Mouse (Mus musculus) forebrain, embryonic 12.5 days (tissue): ENCODE measurements around the gene Exosc7. TPM values are rescaled to one million over a fixed set of nuclear protein-coding genes. Genes with fewer than 3 reads are reported as not detected.
A peak's percentile ranks its signal among the peaks of the same experiment; 100 is the strongest.

Source experiments
- ATAC-seq: fragments of 200-750 bp; cut with Nextera tagmentation; 2 replicates; pipeline ENCODE4 v1.8.0; 2017; ENCODE audit warnings: moderate TSS enrichment; ENCODE audit not compliant: low FRiP score
- H3K27ac ChIP-seq: fragments of 300-500 bp; sonication (generic); 2 replicates; pipeline ENCODE4 v1.5.1; 2016; ENCODE audit warnings: mild to moderate bottlenecking
- H3K27me3 ChIP-seq: fragments of 300-500 bp; sonication (generic); 2 replicates; pipeline ENCODE4 v1.6.1; 2016; ENCODE audit warnings: mild to moderate bottlenecking
- H3K36me3 ChIP-seq: fragments of 300-500 bp; sonication (generic); replicated peaks from 2 replicates; pipeline ENCODE4 v1.6.1; 2016; ENCODE audit warnings: mild to moderate bottlenecking
- H3K4me1 ChIP-seq: fragments of 300-500 bp; sonication (generic); 2 replicates; pipeline ENCODE4 v1.6.1; 2016
- H3K4me2 ChIP-seq: fragments of 300-500 bp; sonication (generic); 2 replicates; pipeline ENCODE4 v1.6.1; 2016; ENCODE audit warnings: mild to moderate bottlenecking, moderate library complexity
- H3K4me3 ChIP-seq: fragments of 300-500 bp; sonication (generic); replicated peaks from 2 replicates; pipeline ENCODE4 v1.5.1; 2016; ENCODE audit warnings: mild to moderate bottlenecking
- H3K9ac ChIP-seq: fragments of 300-500 bp; sonication (generic); 2 replicates; pipeline ENCODE4 v1.6.1; 2016; ENCODE audit warnings: mild to moderate bottlenecking
- H3K9me3 ChIP-seq: fragments of 300-500 bp; sonication (generic); 2 replicates; pipeline ENCODE4 v1.6.1; 2016
- WGBS: fragments of 180-500 bp; shearing (Covaris S2); methylation state at CpG from one replicate; pipeline ENCODE4 v1.1.7; 2016; 5-methylcytosine and 5-hydroxymethylcytosine counted together
- polyA plus RNA-seq: library from polyadenylated mRNA; unstranded; fragments of >200 nt; fragmentation: Nextera tagmentation; extraction: Ambion mirVana; gene quantifications from 2 replicates; pipeline ENCODE4 v1.2.1, GENCODE M21; 2016

Exosc7 gene
- 111 and 116 TPM in 2 replicates for polyA plus RNA-seq

DNA sequence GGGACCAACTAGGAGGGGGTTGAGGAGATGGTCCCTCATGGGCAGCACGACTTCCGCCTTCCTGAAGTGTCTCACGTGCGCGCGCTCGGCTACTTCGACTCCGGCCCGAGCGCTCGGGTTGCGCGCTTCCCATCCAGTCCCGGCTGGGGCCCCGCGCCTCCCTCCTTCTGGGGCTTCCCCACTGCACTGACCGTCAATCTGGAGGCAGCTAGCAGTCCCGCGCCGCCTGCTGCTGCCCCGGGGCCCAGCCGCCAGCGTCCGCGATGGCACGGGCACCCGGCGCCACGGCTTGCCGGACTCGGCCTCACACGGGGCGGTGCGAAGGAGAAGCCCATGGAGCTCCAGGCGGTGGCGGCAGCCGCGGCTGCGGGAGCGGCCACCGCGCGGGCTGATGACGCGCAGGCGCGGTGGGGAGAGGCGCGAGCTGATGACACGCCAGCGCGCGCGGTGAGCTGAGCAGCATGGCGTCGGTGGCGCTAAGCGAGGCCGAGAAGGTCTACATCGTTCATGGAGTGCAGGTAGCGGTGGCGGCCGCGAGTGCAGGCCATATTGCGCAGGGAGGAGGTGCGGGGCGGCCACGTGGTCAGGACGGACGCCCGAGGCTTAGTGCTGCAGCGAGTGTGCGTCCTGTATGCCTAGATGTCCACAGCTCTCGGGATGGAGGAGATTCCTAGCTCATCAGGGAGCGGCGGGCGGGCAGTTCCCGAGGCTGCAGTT lies at the start of gene Exosc7, which contains the start of gene Zdhhc3:
TSS of gene Exosc7 (plus strand) at position 411 of the 717 bp plus-strand sequence.
TSS of gene Zdhhc3 (minus strand) at position 401 of the 717 bp plus-strand sequence.
- Histone ChIP-seq H3K9ac (peak within 1 kb of the TSS; percentile 96), H3K4me1 (peaks cover 20% of the 10 kb centered on the region), H3K27me3 (no peaks in the 10 kb centered on the region), H3K4me2 (peak within 1 kb of the TSS; percentile 92), H3K27ac (peak within 1 kb of the TSS; percentile 96), H3K9me3 (no peaks in the 10 kb centered on the region), H3K36me3 (peaks cover 7% of the 10 kb centered on the region), H3K4me3 (peak within 1 kb of the TSS; percentile 93)
- WGBS, result under 1% methylated on average over 77 of the region's 79 CpGs
- peak; percentile 96 for ATAC-seq

DNA sequence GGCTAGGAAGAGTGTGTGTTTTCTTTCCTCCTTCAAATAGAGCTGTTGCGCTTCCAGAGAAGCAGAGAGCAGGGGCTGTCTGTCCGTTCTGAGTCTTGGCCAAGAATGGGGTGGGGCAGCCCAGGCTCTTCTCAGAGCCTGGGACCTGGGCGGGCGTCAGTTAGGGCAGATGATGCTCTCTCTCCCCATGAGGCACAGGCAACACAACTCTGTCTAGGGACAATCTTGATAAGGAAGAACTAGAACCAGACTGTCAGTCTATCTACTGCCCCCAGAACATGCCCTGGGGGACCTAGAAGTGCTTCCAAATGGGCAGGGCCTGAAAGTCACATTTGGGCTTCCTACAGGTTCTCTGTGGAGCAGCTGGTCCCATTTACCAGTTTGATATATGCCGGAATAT lies 33.9 kb upstream of the Exosc7 start:
- no peak for ATAC-seq
- Histone ChIP-seq H3K4me3 (no peak overlapping the region), H3K4me1 (no peaks in the 10 kb centered on the region), H3K9ac (no peak overlapping the region), H3K9me3 (no peaks in the 10 kb centered on the region), H3K36me3 (peaks cover 91% of the 10 kb centered on the region), H3K27ac (no peak overlapping the region), H3K27me3 (no peaks in the 10 kb centered on the region), H3K4me2 (no peak overlapping the region)
- 93% methylated on average over 5 of the region's 5 CpGs for WGBS

DNA sequence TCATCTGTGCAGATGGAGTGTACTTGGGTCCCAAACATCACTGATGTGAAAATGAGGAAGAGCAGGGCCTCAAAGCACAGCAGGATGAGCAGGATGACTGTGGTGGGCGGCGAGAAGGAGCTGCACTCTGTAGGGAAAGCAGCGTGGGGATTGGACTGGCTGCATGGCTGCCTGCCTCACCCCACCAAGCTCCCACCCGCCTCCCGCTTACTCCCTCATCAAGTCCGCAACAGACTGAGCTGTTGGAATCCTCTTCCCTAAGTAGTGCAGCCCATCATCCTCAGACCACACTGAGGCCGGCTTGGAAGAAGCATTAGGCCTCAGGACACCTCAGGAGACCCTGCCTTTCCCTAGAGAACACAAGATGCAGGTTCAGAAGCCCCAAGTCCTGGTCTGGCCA lies 32.7 kb upstream of the Exosc7 start:
- H3K4me1 ChIP-seq, result no peaks in the 10 kb centered on the region
- no peak overlapping the region for H3K4me3 ChIP-seq
- no peak overlapping the region for H3K4me2 ChIP-seq
- WGBS, result 86% methylated on average over 7 of the region's 7 CpGs
- H3K9ac ChIP-seq, result no peak overlapping the region
- no peak for ATAC-seq
- no peaks in the 10 kb centered on the region for H3K9me3 ChIP-seq
- no peak overlapping the region for H3K27ac ChIP-seq
- H3K27me3 ChIP-seq, result no peaks in the 10 kb centered on the region
- H3K36me3 ChIP-seq, result peaks cover 92% of the 10 kb centered on the region

DNA sequence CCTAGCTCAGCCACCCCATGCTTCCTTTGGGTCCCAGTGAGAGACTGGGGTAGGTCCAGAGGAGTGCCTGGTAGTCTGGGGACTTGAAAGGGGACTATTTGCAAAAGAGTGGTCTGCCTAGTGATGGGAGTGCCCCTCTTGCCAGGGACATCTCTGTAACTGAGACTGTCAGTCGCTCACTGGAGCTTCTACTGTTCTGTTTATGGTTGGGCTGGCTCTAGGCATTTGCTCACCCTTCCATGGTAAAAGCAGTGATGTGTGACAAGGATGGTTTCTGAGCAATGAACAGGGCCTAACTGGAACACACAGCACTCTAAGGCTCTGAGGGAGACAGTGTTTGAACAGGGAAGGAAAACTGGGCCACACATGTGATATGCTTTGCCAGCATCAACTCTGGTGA lies 32.2 kb upstream of the Exosc7 start:
- H3K9ac ChIP-seq, result no peak overlapping the region
- H3K4me1 ChIP-seq, result no peaks in the 10 kb centered on the region
- H3K4me2 ChIP-seq, result no peak overlapping the region
- no peak overlapping the region for H3K27ac ChIP-seq
- WGBS, result 83% methylated on average over 1 of the region's 1 CpGs
- no peak overlapping the region for H3K4me3 ChIP-seq
- no peaks in the 10 kb centered on the region for H3K9me3 ChIP-seq
- ATAC-seq, result no peak
- H3K36me3 ChIP-seq, result peaks cover 92% of the 10 kb centered on the region
- H3K27me3 ChIP-seq, result no peaks in the 10 kb centered on the region

DNA sequence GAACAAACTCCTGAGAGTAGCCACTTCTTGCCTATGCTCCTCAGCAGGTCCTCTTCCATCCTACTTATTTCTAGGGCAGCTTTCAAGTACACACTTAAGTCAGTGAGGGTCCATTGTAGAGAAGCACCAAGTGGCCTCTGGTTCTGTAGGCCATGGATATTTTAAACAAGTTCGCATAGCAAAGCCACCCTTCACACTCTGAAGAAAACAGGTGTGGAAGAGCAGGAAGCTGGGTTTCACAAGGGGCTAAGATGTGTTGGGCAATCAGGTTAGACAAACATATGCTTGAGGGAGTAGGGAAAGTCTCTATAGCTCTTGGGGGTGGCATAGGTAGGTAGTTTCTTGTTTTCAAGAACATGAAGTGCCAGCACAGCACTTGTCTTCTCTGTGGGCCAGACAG lies 27.6 kb upstream of the Exosc7 start:
- ATAC-seq, result no peak
- Histone ChIP-seq H3K9me3 (no peaks in the 10 kb centered on the region), H3K27ac (no peak overlapping the region), H3K27me3 (no peaks in the 10 kb centered on the region), H3K36me3 (peaks cover 93% of the 10 kb centered on the region), H3K4me2 (no peak overlapping the region), H3K9ac (no peak overlapping the region), H3K4me3 (no peak overlapping the region), H3K4me1 (no peaks in the 10 kb centered on the region)
- WGBS, result 86% methylated on average over 1 of the region's 1 CpGs

DNA sequence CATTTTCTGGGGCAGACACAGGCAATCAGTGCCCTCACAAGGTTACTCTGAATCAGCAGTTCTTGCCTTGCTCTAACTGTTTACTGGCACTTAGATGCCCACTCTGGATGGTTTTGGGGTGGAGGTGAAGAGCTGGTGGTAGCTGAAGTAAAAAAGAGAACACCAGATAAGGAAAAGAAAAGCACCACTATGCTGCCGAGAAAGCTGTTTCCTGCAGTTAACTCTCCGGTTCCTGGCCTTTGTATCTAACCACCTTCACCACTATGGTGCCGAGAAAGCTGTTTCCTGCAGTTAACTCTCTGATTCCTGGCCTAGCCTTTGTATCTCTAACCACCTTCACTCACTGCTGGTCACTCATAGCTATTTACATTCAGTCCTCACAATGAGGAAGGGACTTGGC lies 25.5 kb upstream of the Exosc7 start:
- no peaks in the 10 kb centered on the region for H3K9me3 ChIP-seq
- WGBS, result 85% methylated on average over 3 of the region's 3 CpGs
- H3K36me3 ChIP-seq, result peaks cover 81% of the 10 kb centered on the region
- no peak overlapping the region for H3K9ac ChIP-seq
- H3K27me3 ChIP-seq, result no peaks in the 10 kb centered on the region
- H3K4me3 ChIP-seq, result no peak overlapping the region
- H3K27ac ChIP-seq, result no peak overlapping the region
- H3K4me1 ChIP-seq, result no peaks in the 10 kb centered on the region
- ATAC-seq, result no peak
- no peak overlapping the region for H3K4me2 ChIP-seq

DNA sequence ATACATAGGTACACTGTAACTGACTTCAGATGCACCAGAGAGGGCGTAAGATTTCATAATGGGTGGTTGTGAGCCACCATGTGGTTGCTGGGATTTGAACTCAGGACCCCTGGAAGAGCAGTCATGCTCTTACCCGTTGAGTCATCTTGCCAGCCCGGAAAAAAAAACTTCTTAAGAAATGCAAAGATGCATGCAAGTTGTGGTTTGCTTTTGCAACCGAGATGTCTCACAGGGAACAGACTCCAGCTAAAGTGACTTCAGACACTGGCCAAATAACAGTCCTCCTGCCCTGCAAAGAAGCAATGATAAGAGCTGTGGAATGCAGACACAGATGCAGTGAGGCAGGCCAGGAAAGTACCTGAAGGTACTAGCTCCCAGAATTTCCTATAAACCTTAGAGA lies 22.2 kb upstream of the Exosc7 start:
- H3K27me3 ChIP-seq, result no peaks in the 10 kb centered on the region
- no peaks in the 10 kb centered on the region for H3K4me1 ChIP-seq
- H3K9me3 ChIP-seq, result no peaks in the 10 kb centered on the region
- no peak overlapping the region for H3K27ac ChIP-seq
- H3K36me3 ChIP-seq, result peaks cover 76% of the 10 kb centered on the region
- no peak overlapping the region for H3K9ac ChIP-seq
- no peak overlapping the region for H3K4me2 ChIP-seq
- no peak overlapping the region for H3K4me3 ChIP-seq
- ATAC-seq, result no peak
- 91% methylated on average over 4 of the region's 4 CpGs for WGBS

DNA sequence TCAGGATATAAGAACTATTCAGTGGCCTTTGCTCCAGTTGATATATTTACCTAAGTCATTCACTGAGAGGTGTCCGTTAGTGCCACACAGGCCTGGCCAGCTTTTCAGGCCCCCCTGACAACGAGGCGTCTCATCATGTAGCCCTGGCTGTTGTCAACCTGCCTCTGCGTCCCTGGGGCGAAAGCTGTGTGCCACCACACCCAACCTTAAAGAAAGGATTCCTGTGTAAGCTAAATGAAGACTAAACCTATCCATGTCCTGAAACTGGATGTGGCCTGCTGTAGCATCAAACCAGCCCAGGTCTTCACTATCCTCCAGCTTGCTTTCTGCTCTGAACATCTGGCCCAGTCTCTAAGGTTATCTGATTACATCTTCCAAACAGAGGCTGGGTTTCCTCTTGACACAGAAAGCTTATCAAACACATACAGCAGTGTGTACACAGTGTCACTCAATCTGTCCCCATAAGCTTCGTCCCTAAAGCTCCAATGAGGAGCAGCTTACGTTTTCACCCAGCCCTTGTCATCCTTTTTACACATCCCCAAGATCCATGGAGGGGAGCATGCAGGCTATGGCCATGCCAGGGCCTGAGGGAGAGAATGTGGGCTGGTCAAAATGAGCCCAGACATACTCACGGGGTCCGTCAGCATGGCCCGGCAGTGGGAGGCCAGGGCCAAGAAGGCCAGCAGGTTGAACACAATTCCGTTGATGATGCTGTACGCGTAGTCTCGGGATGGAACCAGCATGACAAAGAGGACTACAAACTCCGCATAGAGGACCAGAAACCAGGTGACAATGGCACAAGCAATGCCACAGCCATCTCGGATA lies 13.2 kb upstream of the Exosc7 start:
- Histone ChIP-seq H3K4me2 (no peak overlapping the region), H3K9me3 (no peaks in the 10 kb centered on the region), H3K27ac (no peak overlapping the region), H3K4me3 (no peak overlapping the region), H3K4me1 (no peaks in the 10 kb centered on the region), H3K27me3 (no peaks in the 10 kb centered on the region), H3K9ac (no peak overlapping the region), H3K36me3 (peaks cover 56% of the 10 kb centered on the region)
- 94% methylated on average over 16 of the region's 16 CpGs for WGBS
- ATAC-seq, result no peak

DNA sequence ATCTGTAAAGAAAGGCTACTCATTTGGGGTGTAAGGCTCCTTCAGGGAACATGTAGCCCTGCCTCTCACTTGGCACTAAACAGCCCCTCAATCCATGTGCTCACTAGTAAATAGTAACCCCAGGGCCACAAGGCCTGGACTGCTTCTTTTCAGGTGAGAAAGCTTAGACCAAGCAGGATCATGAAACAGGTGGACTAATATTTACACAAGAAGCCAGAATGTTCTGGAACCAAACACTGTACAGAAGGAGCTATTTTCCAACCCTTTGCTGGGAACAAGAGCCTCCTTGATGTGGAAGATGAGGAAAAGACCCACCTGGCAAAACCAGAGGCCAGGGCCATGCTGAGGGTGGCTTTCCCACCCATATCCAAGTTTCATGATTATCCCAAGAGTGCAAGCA lies 9.6 kb upstream of the Exosc7 start:
- no peak overlapping the region for H3K27ac ChIP-seq
- H3K4me3 ChIP-seq, result no peak overlapping the region
- peaks cover 26% of the 10 kb centered on the region for H3K36me3 ChIP-seq
- H3K9ac ChIP-seq, result no peak overlapping the region
- no peaks in the 10 kb centered on the region for H3K27me3 ChIP-seq
- ATAC-seq, result no peak
- no peaks in the 10 kb centered on the region for H3K9me3 ChIP-seq
- H3K4me2 ChIP-seq, result no peak overlapping the region
- H3K4me1 ChIP-seq, result no peaks in the 10 kb centered on the region

DNA sequence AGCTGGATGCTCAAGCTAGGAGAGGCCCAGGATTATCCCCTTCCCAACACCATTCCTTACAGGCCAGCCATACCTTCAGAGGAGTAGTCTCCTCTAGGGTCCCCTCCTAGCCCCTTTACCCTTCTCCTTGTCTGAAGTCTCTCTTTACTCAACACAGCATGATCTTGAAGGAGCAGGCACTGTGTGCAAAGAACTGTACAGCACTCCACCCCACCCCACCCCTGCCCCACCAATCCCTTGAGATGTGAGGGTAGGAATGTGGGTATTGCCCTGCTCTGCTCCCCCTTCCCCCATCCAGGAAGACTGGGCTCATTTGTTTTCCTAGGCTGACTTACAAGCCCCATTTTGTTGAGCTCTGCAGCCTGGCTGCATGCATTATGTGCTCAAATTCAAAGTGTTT lies 8.7 kb upstream of the Exosc7 start:
- Histone ChIP-seq H3K4me1 (no peaks in the 10 kb centered on the region), H3K36me3 (peaks cover 19% of the 10 kb centered on the region), H3K4me2 (no peak overlapping the region), H3K27me3 (no peaks in the 10 kb centered on the region), H3K9me3 (no peaks in the 10 kb centered on the region), H3K9ac (no peak overlapping the region), H3K4me3 (no peak overlapping the region), H3K27ac (no peak overlapping the region)
- ATAC-seq, result no peak

DNA sequence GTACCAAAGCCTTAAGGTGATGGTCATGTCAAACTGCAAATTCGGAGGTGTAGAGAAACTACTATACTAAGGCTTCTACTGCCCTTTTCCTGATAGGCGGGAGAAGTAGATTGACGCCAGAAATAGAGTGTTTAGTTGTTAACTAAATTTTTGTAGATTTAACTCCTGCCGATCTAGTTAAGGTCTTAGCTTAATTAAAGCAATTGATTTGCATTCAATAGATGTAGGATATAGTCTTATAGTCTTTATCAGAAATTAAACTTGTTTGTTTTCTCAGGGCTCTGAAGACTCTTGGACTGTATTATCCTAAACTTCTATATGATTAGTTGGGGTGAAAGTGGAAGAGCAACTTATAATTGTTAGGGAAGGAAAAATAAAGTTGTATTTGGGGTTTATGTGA lies 5.8 kb upstream of the Exosc7 start:
- H3K36me3 ChIP-seq, result peaks cover 5% of the 10 kb centered on the region; the same call in 1 of the 2 replicates
- H3K27me3 ChIP-seq, result no peaks in the 10 kb centered on the region
- no peak overlapping the region for H3K9ac ChIP-seq
- H3K4me1 ChIP-seq, result peaks cover 11% of the 10 kb centered on the region
- no peak overlapping the region for H3K4me2 ChIP-seq
- WGBS, result 91% methylated on average over 4 of the region's 4 CpGs
- H3K4me3 ChIP-seq, result no peak overlapping the region
- ATAC-seq, result no peak
- H3K27ac ChIP-seq, result no peak overlapping the region
- H3K9me3 ChIP-seq, result no peaks in the 10 kb centered on the region

DNA sequence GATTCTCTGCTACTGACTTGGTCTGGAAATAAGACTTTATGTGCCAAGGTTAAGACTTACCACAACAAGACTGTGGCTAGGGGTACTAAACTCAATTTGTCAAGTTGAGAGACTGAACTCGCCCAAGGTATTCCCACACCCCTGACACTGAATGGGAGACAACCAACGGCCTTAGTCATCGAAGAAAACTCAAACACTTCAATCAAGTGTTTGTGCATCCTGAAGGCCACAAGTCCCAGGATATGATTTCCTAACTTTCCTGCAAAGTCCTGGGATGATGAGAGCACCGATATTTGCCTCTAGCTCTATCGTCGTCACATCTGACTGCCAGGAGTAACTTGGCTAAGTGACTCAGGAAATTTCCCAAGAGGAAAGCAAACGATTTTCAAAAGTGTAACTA lies 3.8 kb upstream of the Exosc7 start:
- peaks cover 5% of the 10 kb centered on the region; the same call in 1 of the 2 replicates for H3K36me3 ChIP-seq
- WGBS, result 92% methylated on average over 7 of the region's 7 CpGs
- no peak overlapping the region for H3K9ac ChIP-seq
- no peaks in the 10 kb centered on the region for H3K27me3 ChIP-seq
- H3K4me1 ChIP-seq, result peaks cover 20% of the 10 kb centered on the region
- no peaks in the 10 kb centered on the region for H3K9me3 ChIP-seq
- no peak overlapping the region for H3K4me2 ChIP-seq
- no peak overlapping the region for H3K27ac ChIP-seq
- no peak for ATAC-seq
- no peak overlapping the region for H3K4me3 ChIP-seq
